Mouse (Mus musculus) heart, postnatal 0 days (tissue): Measurements from ENCODE around the gene Elovl7.

Experiments used
- CTCF ChIP-seq: IDR thresholded peaks from 2 replicates; pipeline ENCODE4 v1.5.1; 2016; ENCODE audit warnings: antibody characterized with exemption, control low read depth, low read depth
- EP300 ChIP-seq: IDR thresholded peaks from 2 replicates; pipeline ENCODE4 v1.6.1; 2016; ENCODE audit warnings: antibody characterized with exemption, low read depth

- TF ChIP-seq CTCF, result no peak
- no peak for TF ChIP-seq EP300
Measured at GRCm38 (mm10) chr13:108323866-108324829, 109.9 kb downstream of the Elovl7 start.
